Mouse (Mus musculus) bone marrow macrophage, adult 2 months (primary cell): Measurements from ENCODE around the gene Fryl.

Experiments
- CTCF ChIP-seq: IDR thresholded peaks from 2 replicates; pipeline ENCODE4 v1.5.1; 2012; ENCODE audit warnings: low read depth, mild to moderate bottlenecking, low read length, moderate library complexity
- POLR2A ChIP-seq: IDR thresholded peaks from 2 replicates; pipeline ENCODE4 v1.6.1; 2012; ENCODE audit warnings: mild to moderate bottlenecking, low read depth, low read length, borderline replicate concordance

GRCm38 (mm10) chr5:73289900-73290299, 33.5 kb upstream of the Fryl start:
- TF ChIP-seq POLR2A (no peak), CTCF (no peak)
